Mouse (Mus musculus) adrenal gland, postnatal 25 days (tissue): ENCODE data around the gene Chad. TPM values are rescaled to one million over a fixed set of nuclear protein-coding genes. Genes with fewer than 3 reads are reported as not detected.

Experiments used
- DNase-seq: peaks from one replicate; pipeline ENCODE4 v3.0.0; 2021; ENCODE audit warnings: mixed read lengths
- long read RNA-seq: library from polyadenylated mRNA; stranded (forward); transcript quantifications from one replicate; pipeline ENCODE4 v2.0.0, GENCODE M21; 2021
- total RNA-seq: library from RNA; stranded (reverse); gene quantifications from 2 replicates; pipeline ENCODE4 v1.2.3, GENCODE M21; 2021

Gene Chad
- total RNA-seq, result not detected in 2 replicates
- long read RNA-seq, result 0 reads

DNA sequence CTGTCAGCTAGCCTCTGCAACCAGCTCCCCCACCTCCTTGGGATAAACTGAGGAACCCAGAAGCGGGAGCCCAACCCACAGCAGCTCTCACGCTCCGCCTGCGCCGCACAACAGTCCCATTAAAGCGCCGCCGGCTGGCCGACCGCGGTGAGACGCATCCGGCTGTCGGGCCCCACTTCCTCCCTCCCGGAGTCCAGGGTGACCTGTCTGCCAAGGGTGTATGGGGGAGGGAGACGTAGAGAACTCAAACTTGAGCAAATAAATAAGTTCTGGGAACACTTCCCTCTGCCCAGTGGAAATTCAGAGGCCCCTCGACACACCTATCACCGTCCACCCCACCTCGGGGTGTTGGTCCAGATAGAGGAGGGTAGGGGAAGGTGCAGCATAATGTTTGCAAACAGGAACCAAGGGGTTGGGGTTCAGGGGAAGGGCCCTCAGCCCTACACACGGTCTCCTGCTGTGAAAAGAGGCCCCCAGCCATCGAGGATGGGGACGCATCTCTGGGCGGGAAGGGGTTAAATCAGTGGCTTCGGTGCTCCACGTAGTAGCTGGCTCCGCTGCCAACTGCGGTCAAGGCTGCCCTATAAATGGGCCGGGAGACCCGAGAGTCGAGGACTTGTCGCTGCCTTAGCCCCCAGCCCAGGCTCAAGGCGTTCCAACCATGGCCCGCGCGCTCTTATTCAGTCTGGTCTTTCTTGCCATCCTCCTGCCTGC is at the start of gene Chad:
TSS of gene Chad (plus strand) at position 611 of the 714 bp plus-strand sequence.
- peak; percentile 56 for DNase-seq

DNA sequence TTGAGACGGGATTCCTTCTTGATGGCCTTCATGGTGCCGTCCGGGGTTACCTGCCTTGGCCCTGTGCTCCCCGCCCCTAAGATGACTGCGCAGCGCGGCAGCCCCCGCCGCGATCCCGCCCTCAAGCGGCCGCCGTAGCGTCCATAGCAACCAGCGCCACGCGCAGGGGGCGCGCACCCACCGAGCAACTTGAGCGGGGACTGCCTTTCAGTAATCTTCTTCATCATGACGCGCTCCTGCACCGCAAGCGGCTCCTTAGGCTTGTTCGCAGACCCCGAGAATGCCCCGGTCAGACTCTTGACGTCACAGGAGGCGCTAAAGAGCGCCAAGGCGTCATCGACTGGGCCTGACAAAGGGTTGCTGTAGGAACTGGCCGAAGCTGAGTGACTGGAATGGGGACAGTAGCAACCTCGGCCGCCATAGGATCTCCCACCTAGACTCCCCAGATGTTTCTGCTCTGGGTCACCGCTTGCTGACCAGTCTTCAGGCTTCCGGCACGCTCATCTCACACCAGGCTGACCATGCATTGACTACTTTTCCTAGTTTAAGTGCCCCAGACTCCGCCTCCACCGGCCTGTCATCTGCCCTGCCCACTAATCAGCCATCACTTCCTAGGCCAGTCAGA is 43.5 kb upstream of the Chad start, which contains the start of gene Mycbpap:
TSS of gene Mycbpap (minus strand) at position 524 of the 625 bp plus-strand sequence.
- DNase-seq, result peak; percentile 52

DNA sequence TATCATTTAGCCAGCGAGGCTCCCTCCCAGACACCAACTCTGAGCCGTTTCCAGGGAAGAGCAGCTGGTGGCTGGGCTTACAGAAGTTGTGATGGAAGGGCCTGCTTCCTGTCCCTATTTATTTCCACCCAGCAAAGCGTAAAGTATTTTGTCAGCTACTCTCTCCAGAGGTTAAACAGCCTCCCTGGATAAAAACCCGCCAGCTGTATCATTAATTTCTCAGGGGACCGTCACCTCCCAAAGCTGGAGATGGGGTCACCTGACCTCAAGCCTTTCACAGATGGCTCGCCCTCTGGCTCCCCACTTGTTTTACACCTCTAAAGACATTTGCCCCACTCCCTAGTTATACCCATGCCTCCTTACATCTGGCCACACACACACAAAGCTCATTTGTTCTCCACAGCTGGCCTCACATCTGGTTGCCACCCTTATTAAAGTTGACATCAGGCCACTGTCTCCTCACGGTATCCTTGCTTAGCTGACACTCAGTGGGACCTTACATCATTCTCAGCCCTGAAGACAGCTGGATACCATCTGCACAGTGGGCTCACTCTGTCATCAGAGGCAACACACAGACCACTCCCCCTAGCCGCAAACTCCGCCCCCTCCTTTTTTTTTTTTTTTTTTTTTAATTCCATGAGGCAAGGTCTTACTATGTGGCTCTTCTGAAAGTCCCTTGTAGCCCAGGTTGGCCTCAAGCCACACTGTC is 38.5 kb upstream of the Chad start:
- no peak for DNase-seq

DNA sequence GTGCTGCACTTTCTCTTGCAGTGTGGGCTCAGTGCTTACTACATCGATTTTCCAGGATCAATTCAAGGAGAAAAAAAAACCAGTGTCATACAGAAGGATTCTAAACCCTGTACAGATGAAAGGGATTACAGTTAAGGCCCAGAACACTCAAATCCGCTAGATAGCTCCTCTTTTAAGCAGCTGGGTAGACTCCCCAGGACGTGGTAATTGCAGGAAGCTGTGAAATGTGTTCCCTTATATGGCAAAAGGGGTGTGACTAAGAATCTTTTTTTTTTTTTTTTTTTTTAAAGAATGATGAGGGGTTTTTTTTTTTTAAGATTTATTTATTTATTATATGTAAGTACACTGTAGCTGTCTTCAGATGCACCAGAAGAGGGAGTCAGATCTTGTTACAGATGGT is 36.0 kb upstream of the Chad start:
- DNase-seq, result no peak

DNA sequence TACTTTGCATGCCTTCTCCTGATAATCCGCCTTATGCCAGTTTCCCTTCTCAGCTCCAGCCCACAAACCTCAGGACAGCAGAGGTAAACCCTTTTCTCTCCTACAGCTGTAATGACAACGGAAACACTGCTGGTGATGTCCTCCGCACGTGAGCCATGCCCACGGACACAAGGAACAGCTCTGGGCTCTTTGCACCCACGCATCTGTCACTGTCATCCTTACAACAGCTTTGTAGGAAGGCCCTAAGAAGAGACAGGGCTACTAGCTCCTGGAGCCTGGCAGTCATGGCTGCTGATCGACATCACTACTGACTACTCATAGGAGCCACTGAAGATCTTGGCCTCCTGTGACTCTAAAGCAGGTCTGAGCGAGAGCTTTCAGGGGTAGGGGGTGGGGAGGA is 31.7 kb upstream of the Chad start:
- DNase-seq, result no peak

DNA sequence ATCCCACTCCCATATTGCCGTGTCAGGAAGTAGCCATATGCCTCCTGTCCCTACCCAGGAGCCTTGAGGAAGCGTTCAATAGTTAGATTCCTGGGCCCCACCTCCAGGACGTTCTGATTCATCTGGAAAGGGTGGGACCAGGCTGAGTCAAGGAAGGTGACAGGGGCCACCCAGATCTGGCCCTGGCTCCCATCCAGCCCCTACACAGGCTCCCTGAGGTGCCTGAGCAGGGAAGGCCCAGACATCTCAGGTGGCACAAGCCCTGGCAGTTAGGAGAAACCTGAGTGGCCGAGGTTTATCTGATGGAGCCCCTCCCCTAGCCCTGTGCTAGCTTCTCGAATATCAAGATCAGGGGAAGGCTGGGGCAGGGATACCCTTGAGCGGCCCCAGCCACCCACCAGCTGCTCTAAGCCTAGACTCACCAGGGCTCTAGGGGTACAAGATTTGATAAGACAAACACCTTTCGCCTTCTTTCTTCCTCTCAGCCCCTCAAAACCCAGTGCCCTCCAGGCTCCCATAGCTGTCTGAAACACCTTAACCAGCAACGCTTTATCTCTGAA is 26.0 kb upstream of the Chad start:
- peak; percentile 41 for DNase-seq

DNA sequence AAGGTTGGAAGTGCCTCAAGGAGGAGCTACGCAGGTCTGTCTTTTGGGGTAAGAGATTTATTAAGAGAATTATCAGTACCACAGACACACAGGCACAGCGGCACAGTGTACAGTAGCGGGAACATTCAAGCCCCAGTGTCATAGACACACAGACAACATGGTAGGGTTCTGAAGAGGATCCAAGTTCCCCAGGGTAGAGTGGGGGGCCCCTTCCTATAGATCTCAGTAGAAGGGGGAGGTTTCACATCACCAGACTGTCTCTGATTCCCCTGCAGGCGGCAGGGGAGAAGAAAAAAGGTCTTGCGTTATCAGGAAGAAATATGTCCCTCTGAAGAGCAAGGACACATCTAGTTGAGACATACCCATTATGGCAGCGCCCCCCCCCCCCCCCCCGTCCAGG is 25.1 kb upstream of the Chad start:
- DNase-seq, result no peak

DNA sequence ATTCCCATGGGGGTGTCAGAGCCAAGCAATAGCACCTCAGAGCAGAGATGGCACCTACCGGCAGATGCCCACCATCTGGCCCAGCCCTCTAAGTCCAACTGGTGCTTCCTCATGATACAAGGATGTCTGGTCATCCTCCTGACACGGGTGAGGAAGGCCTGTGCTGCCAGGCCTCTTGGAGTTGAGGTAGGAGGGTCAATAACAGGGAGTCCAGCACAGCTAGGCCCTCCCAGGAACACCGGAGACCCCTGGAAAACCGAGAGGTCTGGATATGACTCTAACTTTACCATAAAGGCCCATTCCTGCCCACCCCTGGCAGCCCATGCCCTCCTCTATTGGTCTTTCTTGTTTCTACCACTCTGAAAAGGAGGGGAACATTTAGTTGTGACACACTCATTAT is 22.4 kb upstream of the Chad start:
- DNase-seq, result no peak

DNA sequence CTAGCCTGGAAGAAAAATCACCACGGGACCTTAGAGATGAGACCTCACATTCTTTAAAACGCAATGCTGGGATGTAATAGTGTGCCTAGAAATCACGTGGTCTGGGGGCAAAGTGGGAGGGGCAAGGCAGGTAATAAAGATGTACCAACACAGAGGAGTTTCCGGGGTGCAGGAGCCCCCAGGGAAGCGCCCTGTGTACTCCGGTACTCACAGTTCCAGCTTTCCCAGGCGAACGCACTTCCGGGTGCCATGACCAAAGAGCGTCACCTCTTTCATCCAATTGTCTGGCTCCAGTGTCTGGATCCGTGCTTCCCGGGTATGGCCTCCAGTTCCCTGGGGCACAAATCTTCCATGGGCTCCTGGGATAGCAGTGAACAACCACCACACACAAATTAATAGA is 21.5 kb upstream of the Chad start:
- DNase-seq, result no peak

DNA sequence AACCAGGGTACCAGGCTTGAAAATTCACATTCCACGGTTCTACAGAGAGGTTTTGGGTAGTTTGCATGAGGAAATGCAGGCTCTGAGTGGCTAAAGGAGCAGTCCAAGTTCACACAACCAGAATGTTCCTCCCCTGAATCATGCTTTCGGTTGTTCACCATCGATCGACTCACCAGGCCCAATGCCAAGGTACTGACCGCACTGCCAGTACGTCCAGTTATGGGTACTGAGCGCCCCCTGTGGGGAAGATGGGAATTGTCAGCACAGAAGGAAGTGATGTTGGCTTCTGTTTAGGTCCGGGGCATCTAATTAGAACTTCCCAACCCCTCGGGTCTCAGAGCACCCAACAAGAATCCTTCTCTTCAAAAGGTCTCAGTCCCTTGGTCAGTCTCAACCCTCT is 20.9 kb upstream of the Chad start:
- peak; percentile 97 for DNase-seq

DNA sequence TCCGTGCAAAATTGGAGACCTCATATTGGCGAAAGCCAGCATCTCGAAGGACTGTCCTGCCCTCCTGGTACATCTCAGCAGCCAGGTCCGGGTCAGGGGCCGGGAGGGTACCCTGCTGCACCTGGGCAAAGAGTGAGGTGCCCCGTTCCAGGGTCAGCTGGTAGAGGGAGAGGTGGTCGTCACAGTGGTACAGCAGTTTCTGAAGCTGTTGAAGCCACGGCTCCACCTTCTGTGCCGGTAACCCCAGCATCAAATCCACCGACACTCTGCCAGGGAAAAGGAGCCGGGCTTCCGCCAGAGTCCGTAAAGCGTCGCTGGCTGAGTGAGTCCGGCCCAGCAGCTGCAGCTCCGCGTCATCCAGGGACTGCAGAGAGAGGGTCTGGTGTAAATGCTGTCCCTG is 20.4 kb upstream of the Chad start:
- no peak for DNase-seq

DNA sequence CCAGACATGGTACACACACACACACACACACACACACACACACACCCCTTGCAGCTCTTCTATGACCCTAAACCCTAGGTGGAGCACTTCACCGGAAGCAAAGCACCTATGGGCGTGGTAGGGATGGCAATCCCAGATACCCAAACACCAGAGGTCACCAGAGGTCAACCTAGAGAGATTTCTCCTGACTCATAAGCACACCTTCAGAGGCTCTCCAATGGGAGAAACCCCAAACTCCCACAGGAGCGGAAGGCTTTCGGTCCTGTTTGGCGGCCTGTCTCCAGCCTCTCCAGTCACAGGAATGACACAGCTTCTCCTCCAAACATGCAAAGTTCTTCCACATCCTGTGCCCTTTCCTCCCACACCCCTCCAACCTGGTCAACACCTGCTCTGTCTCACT is 18.5 kb upstream of the Chad start:
- DNase-seq, result no peak

DNA sequence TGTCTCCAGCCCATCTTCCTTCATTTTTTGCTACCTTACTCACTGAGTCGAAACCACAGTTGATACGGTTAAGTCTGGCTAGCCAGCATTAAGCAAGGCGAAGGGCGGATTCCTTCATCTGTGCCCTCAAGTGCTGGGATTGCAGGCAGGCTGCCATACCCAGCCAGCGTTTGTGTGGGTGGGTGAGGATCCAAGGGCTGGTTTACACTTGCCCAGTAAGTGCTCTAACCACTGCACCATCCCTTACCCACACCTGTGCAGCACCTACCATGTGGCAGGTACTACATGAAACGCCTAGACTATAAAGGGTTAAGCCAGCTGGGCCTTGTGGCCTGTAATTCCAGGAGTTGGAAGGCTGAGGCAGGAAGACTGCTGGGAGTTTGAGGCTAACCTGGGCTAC is 17.6 kb upstream of the Chad start:
- DNase-seq, result no peak

DNA sequence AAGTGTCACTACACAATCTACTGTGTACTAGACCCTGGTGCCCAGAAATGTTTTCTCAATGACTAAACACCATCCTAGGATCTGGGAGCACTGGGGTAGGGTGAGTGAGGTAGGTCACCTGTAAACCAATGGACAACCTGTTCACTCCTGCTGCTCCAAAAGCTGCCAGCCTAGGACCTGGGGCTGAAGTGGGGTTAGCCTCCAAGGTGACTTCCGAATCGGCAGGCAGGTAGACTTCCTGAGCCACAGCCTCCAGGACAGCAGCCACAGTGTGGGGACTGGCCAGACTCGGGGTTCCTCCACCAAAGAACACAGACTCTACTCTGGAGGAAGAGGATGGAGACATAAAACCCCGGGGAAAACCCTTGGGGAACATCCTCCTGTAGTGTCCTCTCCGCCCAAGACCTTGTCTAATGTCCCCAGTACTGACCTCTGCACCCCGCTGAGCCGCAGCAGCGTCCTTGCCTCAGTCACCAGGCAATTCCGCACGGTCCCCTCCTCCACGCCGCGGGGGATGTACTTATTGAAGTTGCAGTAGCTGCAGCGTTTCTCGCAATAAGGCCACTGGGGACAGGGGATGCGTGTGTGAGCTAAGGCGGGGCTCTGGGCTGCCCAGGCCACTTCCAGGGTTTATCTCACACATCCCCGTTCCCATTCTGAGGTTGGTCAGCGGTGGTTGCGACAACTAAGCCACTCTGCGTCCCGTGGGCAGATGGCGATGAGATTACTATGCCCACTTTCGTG is 16.6 kb upstream of the Chad start:
- peak; percentile 68 for DNase-seq

DNA sequence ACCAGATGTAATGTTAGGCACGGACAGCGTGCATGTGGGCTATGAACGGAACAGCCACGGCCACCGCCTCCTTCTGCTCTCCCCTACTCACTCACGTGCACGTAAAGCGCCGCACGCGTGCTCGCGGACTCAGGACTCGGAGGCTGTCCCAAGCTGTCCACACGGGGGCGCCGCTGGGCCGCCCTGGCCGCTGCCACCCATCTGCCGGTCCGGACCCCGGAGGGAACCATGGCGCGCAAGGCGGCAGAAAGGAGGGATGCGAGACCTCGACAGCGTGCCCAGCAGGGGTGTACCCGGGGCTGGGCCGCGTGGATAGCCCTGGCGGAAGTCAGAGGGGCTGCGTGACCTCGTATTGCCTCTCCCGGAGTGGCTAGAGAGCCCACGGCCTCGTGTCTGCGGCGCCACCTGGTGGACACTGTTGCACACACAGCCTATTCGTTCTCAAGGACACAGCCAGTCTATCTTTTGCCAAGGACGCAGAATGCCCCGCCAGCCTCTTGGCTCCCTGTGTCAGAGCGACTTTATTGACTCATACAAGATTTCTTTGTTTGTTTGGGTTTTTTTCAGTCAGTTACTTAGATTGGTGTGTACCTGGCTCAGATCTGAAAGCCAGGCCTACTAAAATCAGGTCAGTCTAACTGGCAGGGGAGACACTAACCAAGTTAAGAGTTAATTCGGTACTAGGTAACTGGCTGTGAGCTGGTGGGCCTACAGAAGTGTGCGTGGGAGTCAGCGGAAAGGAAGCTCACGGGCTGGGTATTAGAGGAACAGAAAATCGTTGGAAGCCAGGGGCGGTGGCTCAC is 15.8 kb upstream of the Chad start, which contains the start of gene Rsad1:
TSS of gene Rsad1 (minus strand) at position 368 of the 803 bp plus-strand sequence.
- DNase-seq, result peak; percentile 95

DNA sequence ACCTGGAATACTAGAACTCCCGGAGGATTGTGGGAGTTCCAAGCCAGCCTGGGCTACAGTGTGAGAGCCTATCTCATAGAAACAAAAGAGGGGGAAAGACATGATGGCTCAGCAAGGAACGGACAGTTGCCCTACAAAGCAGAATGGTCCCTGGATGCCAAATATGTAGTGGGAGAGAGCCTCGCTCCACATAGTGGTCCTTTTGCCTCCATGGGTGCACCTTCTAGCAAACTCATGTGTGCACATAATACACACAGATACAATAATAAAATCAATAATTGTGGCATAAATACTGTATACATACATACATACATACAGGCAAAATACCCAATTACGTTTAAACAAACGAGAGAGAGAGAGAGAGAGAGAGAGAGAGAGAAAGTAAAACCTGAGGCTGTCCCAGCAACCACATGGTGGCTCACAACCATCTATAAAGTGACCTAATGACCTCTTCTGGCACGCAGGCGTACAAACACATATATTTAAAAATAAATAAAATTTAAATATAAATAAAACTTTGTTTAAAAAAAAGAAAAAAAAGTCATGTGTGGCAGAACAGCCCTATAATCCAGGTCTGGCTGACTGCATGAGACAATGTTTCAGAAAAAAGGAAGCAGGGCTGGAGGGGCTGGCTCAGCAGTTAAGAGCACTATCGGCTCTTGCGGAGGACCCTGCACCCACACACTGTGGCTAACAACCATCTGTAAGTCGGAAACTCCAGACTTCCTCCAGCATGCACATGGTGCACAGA is 15.0 kb upstream of the Chad start:
- DNase-seq, result no peak

DNA sequence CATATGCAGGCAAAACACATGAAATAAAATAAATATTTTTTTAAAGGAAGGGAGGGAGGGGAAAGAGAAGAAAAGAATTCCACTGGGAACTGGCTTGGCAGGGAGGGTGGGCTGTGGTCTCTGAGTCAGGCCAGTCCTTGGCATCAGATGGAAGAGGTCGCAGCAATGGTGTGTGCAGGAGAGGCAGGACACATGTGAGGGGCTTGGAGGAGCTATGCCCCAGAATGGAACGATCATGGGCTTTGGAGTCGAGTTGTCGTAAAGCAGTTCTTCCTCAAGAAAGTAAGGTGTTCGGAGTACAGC is 14.5 kb upstream of the Chad start:
- DNase-seq, result no peak

DNA sequence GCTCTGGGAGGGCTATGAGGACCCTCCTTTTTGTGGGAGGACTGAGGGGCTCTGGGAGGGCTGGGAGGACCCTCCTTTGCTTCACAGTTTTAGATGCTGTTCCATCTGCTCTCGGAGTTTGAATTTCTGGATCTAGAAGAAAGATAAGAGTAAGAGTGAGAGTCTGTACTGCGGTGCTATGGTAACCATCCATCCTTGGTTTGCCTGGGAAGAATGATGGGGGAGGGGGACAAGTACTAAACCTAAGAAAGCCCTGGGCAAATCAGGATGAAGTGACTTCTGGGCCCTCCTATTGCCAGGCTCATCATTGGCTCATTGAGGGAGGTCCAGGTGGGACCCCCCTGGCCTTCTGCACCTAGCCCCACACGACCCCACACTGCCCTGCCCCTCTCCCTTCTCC is 6.6 kb upstream of the Chad start:
- no peak for DNase-seq

DNA sequence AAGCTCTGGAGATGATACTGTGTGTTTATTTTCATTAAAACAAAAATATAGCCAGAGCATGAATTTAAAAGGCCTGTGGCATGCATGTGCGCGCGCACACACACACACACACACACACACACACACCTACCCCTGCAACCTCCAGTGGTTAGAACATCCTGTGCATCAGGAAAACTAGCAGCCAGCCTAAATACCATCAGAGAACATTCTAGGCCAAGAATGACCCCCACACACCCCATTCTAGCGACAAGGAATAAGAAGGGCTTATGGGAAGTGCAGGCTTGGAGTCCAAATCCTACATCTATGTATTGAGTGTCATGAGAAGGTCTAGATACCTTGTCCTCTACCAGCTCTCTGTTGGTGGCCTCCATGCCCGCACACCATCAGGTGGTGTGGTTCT is 1.5 kb upstream of the Chad start:
- no peak for DNase-seq

DNA sequence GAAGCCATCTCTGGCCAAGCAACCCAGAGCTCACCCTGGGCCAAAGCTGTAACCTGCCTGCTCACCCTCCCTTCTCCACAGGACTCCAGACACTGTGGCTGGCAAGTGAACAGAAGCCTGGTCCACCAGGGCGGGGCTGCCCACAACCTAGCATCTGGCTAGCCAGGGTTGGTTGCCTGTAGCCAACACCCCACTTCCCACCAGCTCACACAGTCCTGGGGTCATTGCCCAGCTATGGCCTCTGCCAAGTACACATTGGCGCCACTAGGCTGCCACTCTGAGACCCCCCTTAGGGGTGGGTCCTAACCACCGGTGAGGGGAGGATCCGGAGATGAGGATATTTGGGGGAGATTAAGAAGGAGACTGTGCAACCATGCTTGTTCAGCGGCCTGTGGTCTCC is 1.0 kb upstream of the Chad start:
- DNase-seq, result no peak

DNA sequence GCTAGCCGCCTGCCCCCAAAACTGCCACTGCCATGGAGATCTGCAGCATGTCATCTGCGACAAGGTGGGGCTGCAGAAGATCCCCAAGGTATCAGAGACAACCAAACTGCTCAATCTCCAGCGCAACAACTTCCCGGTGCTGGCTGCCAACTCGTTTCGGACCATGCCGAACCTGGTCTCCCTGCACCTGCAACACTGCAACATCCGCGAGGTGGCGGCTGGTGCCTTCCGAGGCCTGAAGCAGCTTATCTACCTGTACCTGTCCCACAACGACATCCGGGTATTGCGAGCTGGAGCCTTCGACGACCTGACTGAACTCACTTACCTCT is 268 bp downstream of the Chad start:
- no peak for DNase-seq
